ENCODE assay signal across 12 mouse cellular contexts in genomic region chr6:84429247-84429646, GRCm38 (mm10).
DNase-seq lines count a peak whose midpoint lies in the region; ATAC-seq and TF ChIP-seq lines count a peak whose summit lies in the region.
"Had no signal": no experiment of that assay in that cellular context is flagged by ENCODE, and none has a peak within 500 bp of the region (broad histone marks: within the 10 kb centered on the region; RNA-seq: fewer than 3 reads in every experiment).

No protein-coding gene starts in this region.

- no peaks in the 10 kb centered on the region for H3K4me1 ChIP-seq in forebrain, embryonic 14.5 days (ENCODE audit: control insufficient read depth, insufficient read depth, low read length)
- no peaks in the 10 kb centered on the region for H3K4me1 ChIP-seq in kidney, adult 2 months (ENCODE audit: control insufficient read depth, insufficient read depth, low read length)

- peak; percentile 94 for DNase-seq in heart, adult 11 months
- DNase-seq in heart, postnatal 25 days (ENCODE audit: low spot score), result no peak
- peak; percentile 77 to 84 for DNase-seq in frontal cortex, postnatal 36 days (ENCODE audit: low spot score in 2 of 2)
- DNase-seq in left cerebral cortex, adult 11 months (ENCODE audit: low spot score), result peak; percentile 65
- peak; percentile 76 for DNase-seq in right cerebral cortex, postnatal 25 days
- DNase-seq in adrenal gland, postnatal 14 days, result no peak
- no peak for DNase-seq in forebrain, embryonic 14.5 days (ENCODE audit: low spot score)
- DNase-seq in kidney, adult 2 months, result no peak
- DNase-seq: liver had no signal

- no peak overlapping the region for H3K27ac ChIP-seq in forebrain, embryonic 14.5 days (ENCODE audit: low read depth, low read length)
- H3K27ac ChIP-seq in kidney, adult 2 months (ENCODE audit: insufficient read depth, low read depth, low read length), result no peak overlapping the region
- H3K27ac ChIP-seq: hindbrain, embryonic 13.5 days had no signal

- TF ChIP-seq CTCF in kidney, adult 2 months (conservative IDR thresholded peaks at IDR 0.05; ENCODE audit: insufficient read depth, insufficient read length, low read depth, low read length), result no peak

- H3K4me3 ChIP-seq in forebrain, embryonic 14.5 days (ENCODE audit: low read depth, low read length), result no peak overlapping the region
- H3K4me3 ChIP-seq in kidney, adult 2 months (ENCODE audit: insufficient read depth, low read depth, low read length), result no peak overlapping the region
- H3K4me3 ChIP-seq: embryonic facial prominence, embryonic 12.5 days; hindbrain, embryonic 13.5 days had no signal

- WGBS in forebrain, embryonic 14.5 days, result 87% methylated on average over 8 of the region's 8 CpGs
- WGBS in kidney, adult 2 months, result 82% methylated on average over 8 of the region's 8 CpGs

- no peak overlapping the region for H3K9ac ChIP-seq in forebrain, embryonic 14.5 days (ENCODE audit: low read length)
- H3K9ac ChIP-seq: embryonic facial prominence, embryonic 12.5 days; hindbrain, embryonic 13.5 days had no signal

- H3K4me2 ChIP-seq in forebrain, embryonic 14.5 days (ENCODE audit: low read length), result no peak overlapping the region
- H3K4me2 ChIP-seq: embryonic facial prominence, embryonic 12.5 days; hindbrain, embryonic 13.5 days had no signal

- TF ChIP-seq POLR2A in kidney, adult 2 months (IDR thresholded peaks at IDR 0.05; ENCODE audit: low read depth, low read length), result no peak

- H3K9me3 ChIP-seq in forebrain, embryonic 14.5 days (replicated peaks; ENCODE audit: control insufficient read depth, low read length), result no peaks in the 10 kb centered on the region
- H3K9me3 ChIP-seq: embryonic facial prominence, embryonic 12.5 days; hindbrain, embryonic 13.5 days had no signal

- no peaks in the 10 kb centered on the region for H3K27me3 ChIP-seq in forebrain, embryonic 14.5 days (replicated peaks; ENCODE audit: control insufficient read depth, insufficient read depth, low read length)
- no peaks in the 10 kb centered on the region for H3K27me3 ChIP-seq in kidney, adult 2 months (replicated peaks; ENCODE audit: control insufficient read depth, insufficient read depth, low read length)
- H3K27me3 ChIP-seq: embryonic facial prominence, embryonic 12.5 days had no signal

- H3K36me3 ChIP-seq in forebrain, embryonic 14.5 days (ENCODE audit: control insufficient read depth, insufficient read depth, low read length), result no peaks in the 10 kb centered on the region
- H3K36me3 ChIP-seq in kidney, adult 2 months (ENCODE audit: control insufficient read depth, insufficient read depth, low read length), result no peaks in the 10 kb centered on the region
- H3K36me3 ChIP-seq: embryonic facial prominence, embryonic 12.5 days; hindbrain, embryonic 13.5 days had no signal

- ATAC-seq in forebrain, embryonic 14.5 days, result no peak
- ATAC-seq: lung, postnatal 0 days had no signal

- intact Hi-C loops in heart, postnatal 25 days (cut with DNase I), result no loop called here

Comparison
In these comparisons a context has a peak if more than half of its experiments do, and no peak if none do; other contexts are left out.
1. DNase-seq: peak in heart, adult 11 months (single experiment), frontal cortex, postnatal 36 days (2 of 2), left cerebral cortex, adult 11 months (single experiment) and right cerebral cortex, postnatal 25 days (single experiment); none in heart, postnatal 25 days (single experiment), adrenal gland, postnatal 14 days (single experiment), forebrain, embryonic 14.5 days (single experiment) and kidney, adult 2 months (single experiment).